Mouse (Mus musculus): ENCODE data around the gene Nfkb1.
A peak's percentile ranks its signal among the peaks of the same experiment; 100 is the strongest.

Nfkb1 gene

DNA sequence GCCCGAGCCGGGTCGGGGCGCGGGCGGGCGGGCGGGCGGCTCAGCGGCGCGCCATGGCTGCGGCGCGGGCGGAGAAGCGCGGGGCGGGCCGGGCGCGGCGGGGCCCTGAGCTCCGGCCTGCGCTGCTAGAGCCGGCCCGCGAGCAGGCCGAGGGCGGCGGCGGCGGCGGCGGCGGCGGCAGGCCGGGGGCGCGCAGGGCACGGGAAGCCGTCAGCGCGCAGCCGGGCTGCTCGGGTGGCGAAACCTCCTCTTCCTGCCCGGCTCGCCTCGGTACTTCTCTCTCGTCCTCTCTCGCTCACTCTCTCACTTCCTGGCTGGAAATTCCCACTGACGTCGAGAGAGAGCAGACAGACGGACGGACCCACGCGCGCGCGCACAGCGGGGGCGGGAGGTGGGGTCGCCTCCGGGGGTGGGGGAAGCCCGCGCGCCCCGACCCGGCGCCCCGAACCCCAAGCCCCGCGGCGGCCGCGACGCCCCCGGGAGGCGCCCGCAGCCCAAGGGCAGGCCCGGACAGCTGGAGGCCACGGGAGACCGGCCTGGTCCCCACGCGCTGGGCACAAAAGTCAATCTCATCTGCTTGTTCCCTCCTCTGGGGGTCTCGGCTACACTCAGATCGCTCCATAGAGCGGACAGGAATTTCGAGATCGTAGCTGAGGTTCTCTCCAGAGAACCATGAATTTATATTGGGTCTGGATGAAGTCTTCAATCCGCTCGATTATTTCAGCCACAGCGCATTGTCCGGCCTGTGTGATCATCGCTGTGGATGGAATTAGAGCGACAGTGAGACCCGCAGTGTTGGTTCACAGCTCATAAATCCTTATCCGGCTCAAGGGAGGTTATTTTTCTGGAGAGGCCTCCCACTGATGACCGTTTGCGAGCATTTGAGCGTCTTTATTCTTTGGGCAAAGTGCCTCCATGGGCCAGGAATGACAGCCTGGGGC is at the start of gene Nfkb1:
TSS of gene Nfkb1 (minus strand) at position 357 of the 941 bp plus-strand sequence.
- peak; percentile 61 for DNase-seq (ENCODE audit: low read depth, low spot score)

GRCm38 (mm10) chr3:135740711-135741110 is 49.4 kb upstream of the Nfkb1 start:
- no peak for DNase-seq (ENCODE audit: low read depth, low spot score)

DNA sequence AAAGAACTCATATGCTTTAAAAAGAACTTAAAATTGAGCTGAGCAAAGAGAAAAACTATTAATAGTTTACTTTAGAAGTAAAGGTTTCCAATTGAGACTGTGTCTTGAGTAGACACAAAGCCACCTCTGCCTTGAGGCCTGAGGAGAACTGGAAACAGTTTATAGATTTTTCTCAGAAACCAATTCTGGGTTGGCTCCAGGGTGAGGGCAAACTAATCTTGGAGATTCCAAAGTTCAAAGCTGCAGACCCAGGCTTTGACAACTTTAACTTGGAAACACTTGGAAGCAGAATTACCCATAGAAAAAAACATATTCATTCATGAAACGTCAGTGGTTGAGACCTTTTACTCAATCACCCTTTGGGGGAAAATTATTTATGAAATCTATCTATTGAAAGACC is 43.4 kb upstream of the Nfkb1 start:
- DNase-seq (ENCODE audit: low read depth, low spot score), result no peak

- DNase-seq (ENCODE audit: low read depth, low spot score), result no peak
Measured at GRCm38 (mm10) chr3:135732747-135733445, 41.5 kb upstream of the Nfkb1 start.

DNA sequence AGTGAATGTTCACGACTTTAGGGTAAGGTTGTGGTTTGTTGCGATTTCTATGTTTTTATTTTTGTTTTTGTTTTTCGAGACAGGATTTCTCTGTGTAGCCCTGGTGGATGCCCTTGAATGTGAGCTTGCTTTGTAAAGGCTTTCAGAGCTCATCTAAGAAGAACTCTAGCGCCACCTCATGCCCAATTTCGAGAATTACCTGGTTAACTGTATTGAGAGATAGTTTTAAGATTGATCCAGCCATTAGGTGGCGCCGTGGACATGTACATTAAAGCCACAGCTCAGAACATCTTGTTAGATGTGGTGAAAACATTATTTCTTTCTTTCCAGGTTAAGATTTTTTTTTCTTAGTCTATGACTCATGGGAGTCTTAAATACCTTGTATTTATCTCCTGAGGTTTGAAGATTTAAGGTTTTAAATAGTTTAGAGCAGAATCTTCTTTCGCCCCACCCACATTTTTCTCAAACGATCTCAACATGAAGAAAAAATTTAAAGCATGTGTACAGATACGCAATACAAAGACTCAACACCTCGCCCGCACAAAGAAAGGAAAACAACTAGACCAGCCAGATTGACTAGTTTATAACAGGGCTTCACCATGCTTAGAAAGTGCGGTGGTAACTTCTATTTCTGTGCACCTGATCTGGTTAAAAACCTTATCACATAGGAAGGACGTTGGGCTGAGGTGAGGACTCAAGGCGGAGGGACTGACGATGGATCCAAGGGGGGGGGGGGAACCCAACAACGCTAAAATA is 40.1 kb upstream of the Nfkb1 start:
- DNase-seq (ENCODE audit: low read depth, low spot score), result peak; percentile 96

GRCm38 (mm10) chr3:135730790-135731189 is 39.4 kb upstream of the Nfkb1 start:
- DNase-seq (ENCODE audit: low read depth, low spot score), result peak; percentile 40

DNA sequence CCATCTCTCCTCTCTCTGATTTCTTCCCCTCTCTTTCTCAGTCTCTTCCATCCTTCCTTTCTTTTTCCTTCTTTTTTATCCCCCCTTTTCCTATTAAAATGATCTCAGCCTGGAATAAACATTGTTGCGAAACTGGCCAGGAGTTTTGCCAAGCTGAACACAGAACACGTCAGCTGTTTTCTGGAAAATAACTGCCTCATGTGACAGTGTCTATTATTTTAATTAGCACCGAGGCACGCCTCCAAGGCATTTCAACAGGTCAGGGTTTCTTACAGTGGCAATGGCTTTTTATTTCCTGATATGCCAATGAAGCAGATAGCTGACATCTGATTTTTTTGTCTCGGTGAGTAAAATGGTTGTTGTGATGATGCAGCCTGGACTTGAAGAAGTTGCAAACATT is 38.2 kb upstream of the Nfkb1 start:
- DNase-seq (ENCODE audit: low read depth, low spot score), result no peak

- no peak for DNase-seq (ENCODE audit: low read depth, low spot score)
Measured at GRCm38 (mm10) chr3:135728900-135729299, 37.6 kb upstream of the Nfkb1 start.

GRCm38 (mm10) chr3:135727339-135727738 is 36.0 kb upstream of the Nfkb1 start:
- DNase-seq (ENCODE audit: low read depth, low spot score), result no peak

DNA sequence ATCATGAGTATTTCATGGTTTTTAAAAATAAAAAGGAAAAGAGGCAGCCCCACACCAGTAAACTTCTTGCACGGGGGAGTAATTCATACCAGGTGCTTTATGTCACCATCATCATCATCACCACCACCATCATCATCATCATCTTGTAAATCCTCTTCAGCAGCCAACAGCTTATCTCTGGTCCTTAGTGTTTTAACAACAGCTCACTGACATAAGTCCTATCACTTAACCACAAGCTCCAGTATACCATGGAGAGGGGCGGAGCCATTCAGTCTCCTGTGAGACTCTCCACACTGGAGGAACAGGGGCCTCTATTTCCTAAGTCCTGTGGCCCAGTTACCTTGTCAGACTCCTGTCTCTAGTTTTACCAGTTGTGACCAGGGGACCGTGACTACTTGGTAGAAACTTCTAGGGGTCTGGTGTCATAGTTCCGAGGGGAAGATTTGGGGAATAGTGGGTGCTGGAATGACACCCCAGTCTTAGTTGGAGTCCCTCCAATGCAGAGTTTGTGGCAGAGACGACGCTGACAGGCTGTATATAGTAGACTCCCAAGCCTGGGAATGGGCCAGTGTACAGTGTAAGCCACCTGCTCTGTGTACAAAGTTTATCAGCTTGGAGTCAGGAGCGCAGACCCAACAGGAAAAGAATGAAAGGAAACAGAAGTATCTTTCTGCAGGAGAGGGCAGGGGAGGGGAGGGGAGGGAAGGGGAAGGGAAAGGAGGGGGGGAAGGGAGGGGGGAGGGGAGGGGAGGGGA is 35.4 kb upstream of the Nfkb1 start:
- peak; percentile 16 for DNase-seq (ENCODE audit: low read depth, low spot score)

DNA sequence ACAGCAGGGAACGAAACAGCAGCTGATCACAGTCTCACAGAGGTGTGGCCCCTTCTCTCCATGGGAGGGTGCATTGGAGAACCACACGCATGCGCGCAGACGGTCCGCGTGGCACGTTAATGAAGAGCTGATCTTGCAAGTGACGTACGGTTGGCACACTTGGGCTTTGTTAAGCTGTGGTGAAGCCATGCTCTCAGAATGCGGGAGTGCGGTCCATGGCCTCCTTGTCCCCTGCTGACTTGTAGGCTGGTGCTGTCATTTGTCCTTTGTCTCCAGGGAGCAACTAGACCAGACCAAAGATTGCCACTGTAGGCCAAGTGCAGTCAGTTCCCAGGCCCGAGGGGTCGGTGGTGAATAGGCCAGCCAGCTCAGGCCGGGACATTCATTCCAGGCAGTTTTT is 34.7 kb upstream of the Nfkb1 start:
- peak; percentile 84 for DNase-seq (ENCODE audit: low read depth, low spot score)

DNA sequence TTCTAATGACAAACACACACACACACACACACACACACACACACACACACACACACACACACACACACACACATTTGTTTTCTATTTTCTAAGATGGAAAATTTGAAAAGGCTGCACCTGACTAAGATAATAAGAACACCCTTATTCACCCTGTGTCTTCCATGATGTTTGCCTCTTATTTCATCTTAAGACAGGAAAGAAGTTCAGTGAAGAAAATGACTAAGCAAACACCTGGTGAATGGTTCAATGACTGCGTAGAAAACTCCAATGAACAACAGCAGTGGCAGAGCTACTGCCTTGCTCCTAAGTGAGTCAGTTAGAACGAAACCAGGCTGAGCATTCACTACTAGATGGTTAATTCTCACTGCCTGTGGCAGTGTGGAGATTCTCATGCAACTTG is 30.8 kb upstream of the Nfkb1 start:
- DNase-seq (ENCODE audit: low read depth, low spot score), result no peak

DNA sequence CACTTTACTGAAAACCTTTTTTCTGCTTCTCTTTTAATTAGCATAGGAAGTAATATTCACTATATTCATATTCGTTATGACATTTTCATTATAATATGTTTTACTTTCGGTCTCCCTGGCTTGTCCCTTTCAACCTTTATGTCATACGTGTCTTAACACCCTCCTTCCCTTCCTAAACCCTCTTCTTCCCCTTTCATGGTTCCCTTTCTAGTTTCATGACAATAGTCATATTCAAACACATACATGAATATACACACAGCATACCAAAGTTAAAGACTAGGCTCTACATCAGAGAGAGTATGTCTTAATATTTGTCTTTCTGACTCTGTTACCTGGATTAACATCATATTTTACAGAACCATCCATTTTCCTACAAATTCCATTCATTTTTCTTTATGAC is 28.6 kb upstream of the Nfkb1 start:
- no peak for DNase-seq (ENCODE audit: low read depth, low spot score)

- DNase-seq (ENCODE audit: low read depth, low spot score), result no peak
Measured at GRCm38 (mm10) chr3:135719179-135719532, 27.8 kb upstream of the Nfkb1 start.

DNA sequence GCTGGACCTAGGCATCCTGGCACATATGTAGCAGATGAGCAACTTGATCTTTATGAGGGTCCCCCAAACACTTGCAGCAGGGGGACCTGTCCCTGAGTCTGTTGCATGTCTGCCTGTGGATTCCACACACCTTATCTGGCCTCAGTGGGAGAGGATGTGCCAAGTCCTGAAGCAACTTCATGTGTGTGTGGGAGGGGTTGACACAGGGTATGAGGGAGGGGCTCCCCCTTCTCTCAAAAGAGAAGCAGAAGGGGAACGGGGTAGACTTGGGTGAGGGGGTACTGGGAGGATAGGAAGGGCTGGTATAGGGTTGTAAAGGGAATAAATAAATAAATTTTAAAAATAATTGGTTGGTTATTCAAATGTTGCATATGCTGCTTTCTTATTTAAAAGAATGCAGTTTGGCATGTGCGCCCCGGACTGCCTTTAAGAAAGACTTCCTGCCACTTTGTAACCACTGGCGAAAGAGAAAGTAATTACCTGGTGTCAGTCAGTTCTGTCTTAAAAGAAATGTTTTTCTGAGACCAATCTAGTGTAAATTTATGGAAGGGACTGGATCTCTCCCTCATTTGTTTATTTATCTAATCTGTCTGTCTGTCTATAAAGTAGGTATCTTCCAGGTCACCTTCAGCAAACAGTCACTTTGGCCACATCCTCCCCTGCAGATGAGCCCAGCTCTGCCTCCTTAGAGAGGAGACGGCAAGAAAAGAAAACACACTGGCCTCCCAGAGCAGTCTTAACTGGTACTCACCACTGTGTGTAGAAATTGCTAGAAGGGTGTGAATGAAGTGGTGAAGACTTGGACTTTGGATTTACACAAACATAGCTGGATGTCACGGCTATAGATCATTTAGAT is 27.2 kb upstream of the Nfkb1 start:
- no peak for DNase-seq (ENCODE audit: low read depth, low spot score)

GRCm38 (mm10) chr3:135713016-135713950 is 21.9 kb upstream of the Nfkb1 start:
- DNase-seq (ENCODE audit: low read depth, low spot score), result peak; percentile 42

GRCm38 (mm10) chr3:135711613-135712012 is 20.3 kb upstream of the Nfkb1 start:
- no peak for DNase-seq (ENCODE audit: low read depth, low spot score)

GRCm38 (mm10) chr3:135711040-135711570 is 19.8 kb upstream of the Nfkb1 start:
- no peak for DNase-seq (ENCODE audit: low read depth, low spot score)

DNA sequence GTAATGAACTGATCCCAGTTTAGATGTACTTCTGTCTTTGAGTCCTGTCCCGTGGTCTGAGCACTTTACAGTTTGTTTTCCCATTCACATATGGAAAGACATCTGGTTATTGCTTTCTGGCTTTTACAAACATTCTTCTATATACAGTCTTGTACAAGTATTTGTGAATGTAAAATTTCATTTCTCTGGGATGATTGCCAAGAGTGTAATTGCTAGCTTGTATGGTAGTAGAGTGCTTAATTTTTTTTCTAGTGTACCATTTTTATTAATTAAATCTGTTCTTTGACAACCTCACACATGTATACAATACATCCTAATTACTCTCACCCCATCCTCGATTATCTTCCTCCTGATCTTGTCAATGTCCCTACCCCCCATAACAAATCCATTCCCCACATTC is 12.0 kb upstream of the Nfkb1 start:
- no peak for DNase-seq (ENCODE audit: low read depth, low spot score)
